Mouse (Mus musculus): ENCODE measurements around the gene Ccdc188.
A peak's percentile ranks its signal among the peaks of the same experiment; 100 is the strongest.

DNA sequence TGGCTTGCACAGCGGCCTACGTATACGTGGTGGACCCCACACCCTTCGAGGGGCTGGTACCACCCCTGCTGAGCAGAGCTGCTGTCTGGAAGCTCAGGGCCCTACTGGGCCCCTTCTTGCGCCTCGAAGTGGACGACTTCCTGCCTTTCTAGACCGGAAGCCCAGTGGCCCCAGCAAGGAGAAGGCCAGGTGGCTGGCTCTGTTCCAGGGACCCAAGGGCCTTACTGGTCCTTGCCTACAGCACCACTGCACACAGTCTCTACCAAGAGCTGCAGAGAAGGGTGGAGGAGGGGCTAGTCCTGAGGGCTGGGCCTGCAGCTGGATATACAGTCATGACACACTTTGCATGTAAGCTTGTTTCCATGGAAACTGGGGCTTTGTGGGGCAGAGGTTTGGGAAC, 2.3 kb downstream of the Ccdc188 start:
- no peak for TF ChIP-seq CTCF (IDR thresholded peaks at IDR 0.05; ENCODE audit: extremely low read depth, insufficient read depth, low read length)
- peak; percentile 28; the same call in 1 of the 2 replicates for TF ChIP-seq POLR2A (IDR thresholded peaks at IDR 0.05; ENCODE audit: extremely low read depth, insufficient read depth, low read length)

Measured in cortical plate, adult 2 months (tissue).